Mouse (Mus musculus) B cell, adult 62 days (primary cell): ENCODE results near the gene Dlst. TPM values are rescaled to one million over a fixed set of nuclear protein-coding genes. Genes with fewer than 3 reads are reported as not detected.

ENCODE experiments used
- total RNA-seq: library from RNA; stranded (reverse); gene quantifications from 4 replicates; pipeline ENCODE4 v1.2.4, GENCODE M21; 2023

Gene Dlst
- 229 to 251 TPM (median 243 TPM) in 4 replicates for total RNA-seq

GRCm38 (mm10) chr12:85110698-85111592 is at the start of gene Dlst, which contains the start of gene Prox2:
Dlst (plus strand) TSS chr12:85110833.
Prox2 (minus strand) TSS chr12:85110759.

GRCm38 (mm10) chr12:85151002-85151774 is 40.6 kb downstream of the Dlst start, which contains the start of gene Rps6kl1:
Rps6kl1 (minus strand) TSS chr12:85151264.

GRCm38 (mm10) chr12:85177740-85178239 is 67.2 kb downstream of the Dlst start, which contains the start of gene Pgf:
Pgf (minus strand) TSS chr12:85177790.

Other genes with a start within 250 kb of the Dlst start
- not detected in 4 replicates for gene Ltbp2, start 234.3 kb upstream of the Dlst start, total RNA-seq
- gene Fcf1, start 139.9 kb upstream of the Dlst start, total RNA-seq, result 83.7 to 98.8 TPM (median 94.4 TPM) in 4 replicates
- gene Arel1, start 139.9 kb upstream of the Dlst start, total RNA-seq, result 48.2 to 57.0 TPM (median 52.9 TPM) in 4 replicates
- gene Ylpm1, start 114.5 kb upstream of the Dlst start, total RNA-seq, result 88.3 to 93.3 TPM (median 91.2 TPM) in 4 replicates
- 3.0 to 6.4 TPM (median 4.7 TPM) in 4 replicates for gene Prox2, start 74 bp upstream of the Dlst start, total RNA-seq
- 1.4 to 2.8 TPM (median 1.8 TPM) in 4 replicates for gene Rps6kl1, start 40.4 kb downstream of the Dlst start, total RNA-seq
- 0.34 to 1.6 TPM in 2 of 4 replicates, not detected in the others for gene Pgf, start 67.0 kb downstream of the Dlst start, total RNA-seq
- gene Eif2b2, start 108.6 kb downstream of the Dlst start, total RNA-seq, result 90.5 to 126 TPM (median 107 TPM) in 4 replicates
- 15.7 to 16.5 TPM (median 16.1 TPM) in 4 replicates for gene Mlh3, start 159.8 kb downstream of the Dlst start, total RNA-seq
- gene Acyp1, start 177.6 kb downstream of the Dlst start, total RNA-seq, result 16.5 to 20.9 TPM (median 19.6 TPM) in 4 replicates
- gene Zc2hc1c, start 177.8 kb downstream of the Dlst start, total RNA-seq, result 0.16 to 0.20 TPM in 2 of 4 replicates, not detected in the others
- gene Nek9, start 228.5 kb downstream of the Dlst start, total RNA-seq, result 64.5 to 67.5 TPM (median 65.8 TPM) in 4 replicates